Mouse (Mus musculus): ENCODE results near the gene Mgll.

Gene Mgll

GRCm38 (mm10) chr6:88770981-88771380, 46.8 kb downstream of the Mgll start:
- DNase-seq (ENCODE audit: low read depth) = no peak

DNA sequence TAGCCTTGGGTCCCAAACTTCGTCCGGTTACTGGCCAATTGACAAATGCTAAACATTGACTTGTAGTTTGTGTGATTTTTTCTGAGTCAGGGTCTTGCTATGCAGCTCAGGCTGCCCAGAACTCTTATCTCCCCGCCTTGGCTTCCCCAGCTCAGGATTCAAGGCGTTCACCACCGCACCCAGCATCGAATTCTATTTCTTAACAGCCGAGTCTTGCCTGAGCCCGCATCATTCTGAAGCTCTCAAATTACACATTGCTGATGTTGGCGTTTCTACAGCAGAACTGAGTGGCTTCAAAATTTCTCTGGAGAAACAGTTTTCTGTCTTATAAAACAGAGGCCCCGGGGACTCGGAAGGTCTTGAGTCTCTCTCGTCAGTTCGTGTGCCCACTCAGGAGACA, 47.8 kb downstream of the Mgll start:
- no peak for DNase-seq (ENCODE audit: low read depth)

DNA sequence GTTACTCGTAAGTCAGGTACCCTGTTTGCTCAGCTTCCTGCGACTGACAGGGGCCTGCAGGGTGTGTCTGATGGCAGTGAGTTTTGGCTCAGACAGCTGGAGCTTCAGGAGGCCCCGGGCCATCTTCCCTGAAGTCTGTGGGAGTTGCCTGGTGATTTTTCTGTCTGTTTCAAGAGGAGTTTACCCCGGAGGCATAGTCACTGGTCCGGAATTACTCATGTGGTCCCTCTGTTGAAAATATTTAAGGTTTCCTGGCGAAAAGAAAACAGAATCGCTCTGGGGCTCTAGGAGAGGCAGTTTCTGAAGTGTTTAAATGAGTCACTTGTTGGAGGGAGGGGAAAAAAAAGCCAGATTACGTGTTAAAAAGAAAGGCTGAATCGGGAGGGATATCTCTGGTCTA, 49.8 kb downstream of the Mgll start:
- DNase-seq (ENCODE audit: low read depth) = no peak

- no peak for DNase-seq (ENCODE audit: low read depth)
Measured at GRCm38 (mm10) chr6:88775267-88775666, 51.1 kb downstream of the Mgll start.

DNA sequence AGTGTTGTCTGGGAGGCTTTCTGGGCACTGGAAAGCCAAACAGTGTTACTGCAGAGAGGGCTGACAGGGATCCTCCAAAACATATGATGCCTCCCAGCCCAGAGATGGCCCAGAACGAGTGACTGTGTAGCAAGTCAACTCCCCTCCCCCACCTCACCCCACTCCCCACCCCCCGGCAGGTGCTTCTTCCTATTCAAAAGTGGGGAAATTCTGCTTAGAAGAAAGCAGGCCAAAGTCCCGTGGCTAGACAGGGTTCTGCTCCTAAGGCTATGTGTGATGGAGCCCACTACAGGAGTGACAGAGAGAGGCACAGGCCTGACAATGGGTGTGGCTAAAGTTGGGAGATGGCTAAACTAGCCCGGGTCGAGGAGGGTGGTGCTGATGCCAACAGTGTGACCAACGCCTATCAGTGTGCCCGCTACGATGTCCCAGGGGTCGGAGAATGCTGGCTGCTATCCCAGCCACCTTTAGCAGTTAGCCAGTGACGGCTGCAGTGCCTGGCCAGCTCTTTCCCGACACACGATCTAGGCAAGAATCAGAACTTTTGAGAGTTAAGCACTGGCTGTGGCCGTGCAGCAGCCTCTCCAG, 52.2 kb downstream of the Mgll start:
- DNase-seq (ENCODE audit: low read depth) = no peak

GRCm38 (mm10) chr6:88776964-88777363, 52.8 kb downstream of the Mgll start:
- no peak for DNase-seq (ENCODE audit: low read depth)

DNA sequence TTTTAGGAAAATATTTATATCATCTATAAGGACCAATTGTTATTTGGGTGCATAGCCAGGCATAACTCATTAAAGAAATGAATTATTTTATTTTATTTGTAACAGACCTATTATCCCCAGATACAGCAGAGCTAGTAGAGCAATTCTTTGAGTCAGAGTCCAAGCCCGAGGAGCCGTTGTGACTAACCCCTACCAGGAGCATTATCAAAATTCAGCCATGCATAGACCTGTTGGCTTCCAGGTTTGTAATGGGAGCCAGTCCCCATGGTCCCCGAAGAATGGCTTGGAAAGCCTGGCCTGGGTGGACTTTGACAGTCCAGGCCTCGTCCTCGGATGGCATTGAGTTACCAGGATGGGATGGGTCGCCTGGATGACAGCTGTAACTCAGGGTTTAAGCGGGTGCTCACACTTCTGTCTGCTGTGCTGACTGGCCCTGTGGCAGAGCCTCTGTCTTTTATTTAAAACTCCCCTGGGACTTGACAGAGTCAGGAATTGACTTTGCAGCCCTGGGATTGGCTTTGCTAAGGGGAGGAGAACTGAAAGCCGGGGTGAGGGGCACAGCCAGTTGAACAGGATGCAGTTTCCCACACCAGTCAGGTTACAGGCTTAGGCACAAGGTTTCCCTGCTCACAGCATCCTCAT, 54.0 kb downstream of the Mgll start:
- DNase-seq (ENCODE audit: low read depth) = no peak

- DNase-seq (ENCODE audit: low read depth) = no peak
Measured at GRCm38 (mm10) chr6:88779755-88780154, 55.5 kb downstream of the Mgll start.

GRCm38 (mm10) chr6:88781919-88782318, 57.7 kb downstream of the Mgll start:
- no peak for DNase-seq (ENCODE audit: low read depth)

DNA sequence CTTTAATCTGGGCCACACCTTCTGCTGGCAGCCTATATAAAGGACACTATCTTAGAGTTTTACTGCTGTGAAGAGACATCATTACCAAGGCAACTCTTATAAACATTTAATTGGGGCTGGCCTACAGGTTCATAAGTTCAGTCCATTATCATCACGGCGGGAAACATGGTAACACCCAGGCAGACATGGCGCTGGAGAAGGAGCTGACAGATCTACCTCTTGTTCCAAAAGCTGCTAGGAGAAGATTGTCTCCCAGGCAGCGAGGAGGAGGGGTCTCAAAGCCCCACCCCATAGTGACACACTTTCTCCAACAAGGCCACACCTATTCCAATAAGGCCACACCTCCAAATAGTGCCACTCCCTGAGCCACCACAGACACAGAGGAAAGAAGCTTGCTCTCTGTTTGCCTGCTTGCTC, 58.8 kb downstream of the Mgll start:
- no peak for DNase-seq (ENCODE audit: low read depth)

- DNase-seq (ENCODE audit: low read depth) = no peak
Measured at GRCm38 (mm10) chr6:88784691-88785173, 60.5 kb downstream of the Mgll start.

- no peak for DNase-seq (ENCODE audit: low read depth)
Measured at GRCm38 (mm10) chr6:88785331-88785730, 61.1 kb downstream of the Mgll start.

DNA sequence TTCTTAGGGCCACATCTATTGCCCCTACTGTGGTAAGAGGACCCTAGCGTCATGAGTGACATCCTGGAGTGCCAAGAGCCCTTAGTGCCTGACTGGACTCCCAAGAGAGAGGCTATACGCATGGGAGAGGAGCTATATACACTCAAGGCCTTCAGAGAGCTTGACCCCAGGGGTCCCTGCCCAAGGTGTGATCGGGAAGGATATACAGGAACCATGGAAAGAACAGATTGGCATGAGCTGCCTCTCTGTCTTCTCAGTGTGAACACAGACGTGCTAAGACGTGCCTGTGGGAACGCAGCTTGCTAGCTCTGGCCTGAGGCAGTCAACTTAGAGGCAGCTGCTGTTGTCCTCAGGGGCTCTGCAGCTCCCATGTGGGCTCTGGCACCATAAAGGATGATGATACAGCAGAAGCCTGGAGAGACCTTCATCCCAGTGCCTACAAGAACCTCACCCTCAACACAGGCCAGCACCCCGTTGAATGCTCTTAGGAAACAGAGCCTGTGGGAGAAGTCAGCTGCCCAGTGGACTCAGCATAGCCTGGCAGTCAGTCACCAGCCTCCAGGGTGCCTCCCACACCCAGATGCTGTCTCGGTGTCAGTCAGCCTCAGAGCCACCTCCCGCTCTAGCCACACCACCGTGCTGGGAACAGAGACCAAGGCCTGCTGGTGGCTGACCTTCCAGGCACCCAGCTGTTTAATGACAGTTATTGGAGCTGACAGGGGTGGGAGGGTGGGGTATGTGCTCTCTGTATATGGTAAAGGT, 61.8 kb downstream of the Mgll start:
- DNase-seq (ENCODE audit: low read depth) = no peak

DNA sequence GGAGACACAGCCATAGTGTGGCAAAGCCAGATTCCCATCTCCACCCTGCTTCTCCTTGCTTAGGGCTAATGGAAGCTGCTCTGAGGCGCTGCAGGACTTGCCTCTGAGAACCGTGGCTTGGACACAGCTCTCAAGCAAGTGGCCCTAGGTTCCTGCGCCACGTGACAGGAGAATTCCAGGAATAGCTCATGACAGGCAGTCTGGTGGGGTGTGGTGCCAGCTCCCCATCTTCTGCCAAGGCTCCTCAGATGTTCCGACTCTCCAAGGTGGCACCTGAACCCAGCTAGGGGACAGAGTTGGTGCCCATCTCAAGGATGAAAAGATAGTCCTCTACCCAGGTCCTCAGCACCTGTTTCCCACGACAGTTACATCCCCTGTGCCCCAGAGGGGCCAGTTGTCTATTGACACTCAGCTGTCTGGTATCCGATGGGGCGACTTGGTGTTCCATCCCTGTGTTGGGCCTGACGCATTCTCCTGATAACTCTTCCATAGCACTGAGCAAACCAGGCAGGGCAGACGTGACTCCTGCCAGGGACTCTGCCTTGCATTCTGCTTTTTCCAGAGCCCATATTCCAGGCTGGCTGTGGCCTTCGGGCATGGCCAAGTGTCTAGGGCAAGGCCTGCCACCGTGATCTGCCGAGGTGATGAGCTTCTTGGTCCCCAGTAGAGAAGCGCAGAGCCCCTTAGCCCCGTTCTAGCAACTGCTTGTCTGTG, 62.7 kb downstream of the Mgll start:
- no peak for DNase-seq (ENCODE audit: low read depth)

DNA sequence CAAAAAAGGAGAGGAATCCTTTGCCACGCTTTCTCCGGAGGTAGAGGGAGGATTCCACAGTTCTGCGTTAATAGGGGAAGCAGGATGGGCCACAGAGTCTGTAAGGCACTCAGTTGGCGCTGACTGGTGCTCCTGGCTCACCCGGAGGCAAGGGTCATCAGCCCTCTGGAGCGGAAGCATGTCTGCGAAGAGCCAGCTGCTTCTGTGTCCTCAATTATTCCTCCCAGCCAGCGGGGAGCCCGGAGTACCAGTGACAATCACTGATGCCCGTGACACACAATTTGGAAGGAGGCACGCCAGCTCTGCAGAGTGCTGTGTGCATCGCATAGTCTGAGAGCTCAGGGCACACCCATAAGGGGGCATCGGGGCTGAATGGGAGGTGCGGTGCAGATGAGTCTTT, 63.3 kb downstream of the Mgll start:
- no peak for DNase-seq (ENCODE audit: low read depth)

DNA sequence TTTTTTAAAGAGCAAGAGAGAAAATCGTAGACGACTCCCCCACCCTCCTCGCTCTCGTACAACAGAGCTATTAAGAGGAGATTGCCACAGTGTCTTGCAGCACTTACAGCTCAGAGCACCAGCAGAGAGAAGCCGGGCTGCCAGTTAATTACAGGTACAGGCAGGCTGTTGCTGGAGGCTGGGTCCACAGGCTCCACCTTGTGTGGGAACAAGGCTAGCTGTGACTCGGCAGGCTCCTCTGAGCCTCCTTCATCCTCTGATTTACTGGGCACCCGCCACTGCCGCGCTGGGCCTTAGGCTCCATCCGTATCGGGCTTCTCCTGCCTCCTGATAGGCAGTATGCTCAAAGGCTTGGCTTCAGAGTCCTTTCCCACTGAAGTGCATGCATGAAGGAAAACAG, 64.0 kb downstream of the Mgll start:
- no peak for DNase-seq (ENCODE audit: low read depth)

DNA sequence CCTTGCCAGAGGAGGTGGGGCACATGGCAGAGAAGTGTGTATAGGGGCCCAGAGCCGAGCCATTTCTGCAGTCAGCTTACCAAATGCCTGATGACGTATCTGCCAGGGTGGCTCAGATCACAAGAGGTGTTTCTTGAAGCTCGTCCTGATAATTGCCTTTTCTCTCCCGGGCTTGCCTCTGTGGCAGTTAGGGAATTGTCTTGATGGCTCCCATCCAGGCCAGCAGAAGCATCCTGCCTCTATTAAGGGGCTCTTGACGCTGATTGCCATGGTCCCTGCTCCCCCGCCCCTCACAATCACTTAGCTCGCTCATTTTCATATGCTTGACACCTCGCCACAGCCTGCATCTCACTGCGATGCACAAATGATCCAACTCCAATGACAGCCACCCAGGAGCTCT, 67.1 kb downstream of the Mgll start:
- DNase-seq (ENCODE audit: low read depth) = no peak

- DNase-seq (ENCODE audit: low read depth) = no peak
Measured at GRCm38 (mm10) chr6:88792147-88792691, 68.0 kb downstream of the Mgll start.

DNA sequence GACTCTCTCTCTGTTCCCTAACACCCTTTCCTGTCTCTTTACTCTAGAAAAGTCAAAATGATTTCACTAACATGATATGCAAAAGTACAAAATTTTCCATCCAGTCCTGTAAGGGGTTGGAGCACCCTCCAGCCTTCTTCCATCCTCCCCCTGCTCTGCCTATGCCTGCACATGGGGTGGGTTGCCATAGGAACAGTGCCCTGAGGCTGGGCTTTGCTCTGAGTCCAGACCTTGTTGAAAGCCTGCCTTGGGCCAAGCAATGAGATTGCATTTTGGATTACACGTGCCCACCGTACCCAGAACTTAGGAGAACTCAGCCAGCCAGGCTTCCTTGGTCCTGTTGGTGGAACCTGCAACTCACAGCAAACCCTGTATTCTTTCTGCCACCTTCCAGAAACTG, 69.0 kb downstream of the Mgll start:
- no peak for DNase-seq (ENCODE audit: low read depth)

DNA sequence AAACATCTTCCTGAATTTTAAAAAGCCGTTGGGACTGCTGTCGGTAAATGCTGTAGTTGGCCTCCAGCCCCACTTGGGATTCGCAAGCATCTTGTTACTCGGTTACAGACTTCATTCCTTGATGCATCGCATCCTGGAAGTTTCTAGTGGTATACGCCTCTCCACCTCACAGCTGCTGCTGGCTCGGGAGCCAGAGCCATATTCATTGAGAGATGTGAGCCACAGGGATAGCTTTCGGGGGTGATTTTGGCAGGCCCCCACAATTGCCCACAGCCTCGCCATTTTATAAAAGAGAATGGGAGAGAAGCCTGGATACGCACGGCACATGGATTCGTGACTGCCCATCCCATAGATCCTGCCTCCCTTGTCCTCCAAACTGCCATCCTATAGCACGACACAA, 69.7 kb downstream of the Mgll start:
- no peak for DNase-seq (ENCODE audit: low read depth)

DNA sequence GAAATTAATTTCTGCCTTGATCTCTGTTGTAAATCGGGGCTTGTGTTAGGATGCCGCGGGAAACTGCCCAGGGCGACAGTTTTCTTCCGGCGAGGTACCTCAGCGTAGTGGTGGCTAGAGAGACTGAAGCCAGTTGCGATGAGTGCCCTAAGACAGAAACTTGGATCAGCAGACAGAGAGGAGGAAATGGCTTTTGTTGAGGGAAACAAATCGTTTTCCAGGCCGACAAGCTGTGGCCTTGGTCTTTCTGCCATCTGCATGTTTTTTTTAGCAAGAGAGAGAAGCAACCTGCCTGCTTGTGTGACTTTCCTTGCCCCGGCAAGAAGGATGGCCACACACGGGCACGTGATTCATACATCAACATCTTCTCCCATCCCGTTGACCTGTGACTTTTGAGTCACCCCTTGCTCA, 70.4 kb downstream of the Mgll start:
- DNase-seq (ENCODE audit: low read depth) = no peak

GRCm38 (mm10) chr6:88800191-88800590, 76.0 kb downstream of the Mgll start:
- no peak for DNase-seq (ENCODE audit: low read depth)

Data from 416B (cell line).